Mouse (Mus musculus) ES-E14 (cell line): ENCODE data around the gene Mttp. TPM values are rescaled to one million over a fixed set of nuclear protein-coding genes. Genes with fewer than 3 reads are reported as not detected.

ENCODE experiments used
- DNase-seq: peaks from one replicate; pipeline ENCODE4 v3.0.0-alpha.2; 2013; ENCODE audit warnings: low read depth, low spot score
- H3K27ac ChIP-seq: 2 replicates; pipeline ENCODE4 v1.5.1; 2012; ENCODE audit warnings: low read depth, mild to moderate bottlenecking, low read length, moderate library complexity, mixed read lengths; ENCODE audit not compliant: poor library complexity, insufficient read depth, severe bottlenecking
- H3K36me3 ChIP-seq: 2 replicates; pipeline ENCODE4 v1.6.1; 2012; ENCODE audit warnings: mild to moderate bottlenecking, low read length, moderate library complexity, mixed read lengths; ENCODE audit not compliant: control insufficient read depth, poor library complexity, insufficient read depth, severe bottlenecking
- H3K4me1 ChIP-seq, 2 experiments: fragments of 150-350 bp in 1 of 2; sonication (generic) in 1 of 2; 2 replicates each; pipeline ENCODE4 v1.6.1; 2012; ENCODE audit warnings: low read length in 2 of 2, mild to moderate bottlenecking in 1 of 2, mixed read lengths in 1 of 2; ENCODE audit not compliant: control insufficient read depth in 2 of 2, insufficient read depth in 2 of 2, poor library complexity in 1 of 2
- H3K4me3 ChIP-seq, 2 experiments: fragments of 150-350 bp in 1 of 2; sonication (generic) in 1 of 2; 2 replicates each; pipeline ENCODE4 v1.5.1; 2012; ENCODE audit warnings: low read length in 2 of 2, low read depth in 1 of 2, mild to moderate bottlenecking in 1 of 2, mixed read lengths in 1 of 2; ENCODE audit not compliant: insufficient read depth in 1 of 2, poor library complexity in 1 of 2, severe bottlenecking in 1 of 2
- H3K9ac ChIP-seq: 2 replicates; pipeline ENCODE4 v1.6.1; 2012; ENCODE audit warnings: low read depth, mild to moderate bottlenecking, low read length, mixed read lengths; ENCODE audit not compliant: poor library complexity, insufficient read depth, severe bottlenecking
- H3K9me3 ChIP-seq: fragments of 150-350 bp; sonication (generic); 2 replicates; pipeline ENCODE4 v1.6.1; 2012; ENCODE audit warnings: low read depth, mild to moderate bottlenecking, low read length; ENCODE audit not compliant: control insufficient read depth, insufficient read depth
- CHD2 ChIP-seq: IDR thresholded peaks from 2 replicates; pipeline ENCODE4 v1.6.1; 2014; ENCODE audit warnings: mild to moderate bottlenecking, low read depth, low read length, inconsistent platforms
- HCFC1 ChIP-seq: IDR thresholded peaks from 2 replicates; pipeline ENCODE4 v1.6.1; 2012; ENCODE audit warnings: low read length, inconsistent platforms, borderline replicate concordance; ENCODE audit not compliant: insufficient read depth
- MAFK ChIP-seq: IDR thresholded peaks from 2 replicates; pipeline ENCODE4 v1.6.1; 2014; ENCODE audit warnings: mild to moderate bottlenecking, low read depth, low read length, inconsistent platforms; ENCODE audit not compliant: insufficient read depth
- ZC3H11A ChIP-seq: IDR thresholded peaks from 2 replicates; pipeline ENCODE4 v1.6.1; 2012; ENCODE audit warnings: low read depth, mild to moderate bottlenecking, inconsistent platforms, low read length, borderline replicate concordance
- ZNF384 ChIP-seq: IDR thresholded peaks from 2 replicates; pipeline ENCODE4 v1.6.1; 2012; ENCODE audit warnings: low read depth, low read length, inconsistent platforms
- in situ Hi-C, 2 experiments: fragments of 600-800 bp; cut with MboI; formaldehyde crosslinking; loops; one replicate each; pipeline ENCODE4 v1.15.1; 2025; ENCODE audit warnings: low sequenced_read_pairs in 2 of 2, inconsistent platforms in 1 of 2; ENCODE audit not compliant: unreplicated experiment in 2 of 2
- total RNA-seq: library from RNA; depleted of rRNA; stranded (reverse); fragments of 300-350 nt; gene quantifications from 2 replicates; pipeline ENCODE4 v1.2.3, GENCODE M21; 2012

The Mttp gene
- total RNA-seq, 1 experiment: 10.8 TPM

DNA sequence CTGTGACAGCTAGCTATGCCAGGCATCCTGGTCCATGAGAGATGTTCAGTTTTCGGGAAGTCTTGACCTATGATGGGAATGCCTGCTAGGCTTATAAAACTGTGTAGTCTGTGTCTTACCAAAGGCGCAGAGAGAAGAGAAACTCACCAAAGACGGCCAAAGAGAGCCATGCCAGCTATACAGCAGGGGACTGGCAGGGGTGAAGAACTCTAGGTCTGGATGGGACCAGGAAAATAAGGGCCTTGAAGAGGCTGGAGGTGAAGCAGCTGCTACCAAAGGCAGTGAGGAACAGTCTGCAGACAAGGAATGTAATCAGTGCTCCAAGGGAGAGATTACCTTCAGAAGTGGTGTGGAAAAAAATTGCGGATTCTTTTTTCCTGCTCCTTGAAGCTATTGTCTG, 60.9 kb downstream of the Mttp start:
- H3K4me3 ChIP-seq: no peak overlapping the region
- in situ Hi-C loops: no loop called here
- H3K36me3 ChIP-seq: no peaks in the 10 kb centered on the region

DNA sequence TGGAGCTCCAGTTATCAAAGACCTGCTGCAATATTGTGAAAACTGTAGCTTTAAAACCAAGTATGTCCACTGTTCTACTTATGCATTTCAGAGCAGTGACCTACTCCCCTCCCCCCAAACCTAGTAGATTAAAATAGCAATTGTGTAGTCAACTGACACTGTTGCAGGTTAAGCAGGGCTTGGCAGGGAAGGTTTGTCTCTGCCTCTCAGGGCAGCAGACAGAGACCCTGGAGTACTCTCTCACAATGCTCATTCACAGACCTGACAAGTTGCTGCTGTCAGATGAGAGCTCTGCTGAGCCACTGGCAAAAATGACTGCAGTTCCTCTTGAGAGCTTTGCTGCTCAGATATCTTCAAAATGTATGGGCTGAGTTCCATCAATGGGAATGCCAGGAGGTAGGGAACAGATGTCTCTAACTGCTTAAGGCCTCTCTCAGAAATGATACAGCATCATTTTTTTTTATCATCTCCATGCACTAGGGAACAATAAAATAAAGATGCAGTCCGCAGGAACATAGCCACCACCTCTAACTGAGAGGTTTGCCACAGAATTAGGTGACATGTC, 61.6 kb downstream of the Mttp start:
- in situ Hi-C loops: no loop called here
- no peak overlapping the region for H3K27ac ChIP-seq
- no peak for DNase-seq
- H3K4me3 ChIP-seq: no peak overlapping the region
- H3K9ac ChIP-seq: no peak overlapping the region
- H3K4me1 ChIP-seq: no peaks in the 10 kb centered on the region
- no peaks in the 10 kb centered on the region for H3K9me3 ChIP-seq
- H3K36me3 ChIP-seq: no peaks in the 10 kb centered on the region
- TF ChIP-seq ZC3H11A (no peak), MAFK (no peak), CHD2 (no peak), HCFC1 (no peak), ZNF384 (no peak)

More for the DNA sequence above, 60.9 kb downstream of the Mttp start:
- TF ChIP-seq CHD2 (no peak), HCFC1 (no peak), ZNF384 (no peak), ZC3H11A (no peak), MAFK (no peak)
- DNase-seq: no peak
- Histone ChIP-seq H3K9me3 (no peaks in the 10 kb centered on the region), H3K27ac (no peak overlapping the region), H3K9ac (no peak overlapping the region), H3K4me1 (no peaks in the 10 kb centered on the region)

DNA sequence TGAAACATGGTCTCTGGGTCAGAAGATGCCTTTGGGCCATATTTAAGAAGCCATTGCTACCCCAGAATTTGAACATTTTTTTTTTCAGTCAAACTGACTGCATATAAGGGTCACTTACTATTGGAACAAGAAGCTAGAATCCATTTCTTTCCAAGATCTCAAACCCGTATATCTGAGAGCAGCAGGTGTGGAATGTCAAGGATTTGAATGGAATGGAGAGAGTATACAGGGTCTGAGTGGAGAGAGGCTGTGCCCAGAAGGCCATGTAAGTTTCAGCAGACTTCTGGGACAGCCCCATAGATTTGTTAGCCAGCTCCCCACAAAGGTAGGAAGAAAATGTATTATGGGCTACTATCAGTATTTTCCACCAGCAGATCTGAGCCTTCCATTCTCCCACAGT, 66.1 kb downstream of the Mttp start:
- Histone ChIP-seq H3K27ac (no peak overlapping the region), H3K9ac (no peak overlapping the region)
- in situ Hi-C loops: no loop called here

DNA sequence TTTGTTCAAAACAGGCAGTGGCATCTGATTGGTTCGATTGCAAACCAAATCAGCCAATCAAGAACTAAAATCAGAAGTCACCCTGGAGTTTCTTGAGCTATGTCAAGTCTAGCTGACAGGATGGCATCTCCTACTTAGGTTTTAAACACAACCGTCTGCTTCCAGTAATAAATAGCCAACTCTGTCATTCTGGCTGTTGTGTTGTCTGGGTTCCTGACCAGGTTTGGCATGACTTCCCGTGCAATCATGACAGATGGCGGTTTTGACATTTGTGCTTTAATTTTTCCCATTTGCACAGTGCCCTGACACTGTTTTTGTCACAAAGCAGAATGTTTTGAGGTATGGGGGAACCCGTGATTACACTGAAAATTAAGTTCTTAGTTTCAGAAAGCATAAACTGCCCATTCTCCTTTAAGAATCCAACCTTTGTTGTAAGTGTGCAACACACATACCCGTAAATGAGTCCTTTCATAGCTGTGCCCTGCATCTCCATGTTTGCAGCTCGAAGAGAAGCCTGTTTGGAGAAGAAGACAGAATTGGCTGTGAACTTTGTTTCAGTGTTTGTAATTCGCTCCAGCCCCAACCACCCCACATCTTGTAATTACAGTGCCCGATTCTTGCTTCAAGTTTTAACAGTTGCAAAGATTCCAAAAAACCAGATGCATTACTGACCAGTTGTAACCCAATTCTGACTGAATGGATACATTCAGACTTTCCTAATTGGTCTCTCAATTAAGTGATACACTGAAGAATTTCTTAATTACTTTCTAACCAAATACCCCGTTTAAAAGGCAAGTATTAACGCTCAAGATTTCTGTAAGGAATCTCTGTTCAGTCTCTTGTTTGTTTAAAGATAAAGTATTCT, 67.1 kb downstream of the Mttp start:
- H3K27ac ChIP-seq: no peak overlapping the region
- H3K4me3 ChIP-seq: no peak overlapping the region
- no peaks in the 10 kb centered on the region for H3K36me3 ChIP-seq
- TF ChIP-seq HCFC1: no peak
- no peak for TF ChIP-seq CHD2
- TF ChIP-seq MAFK: no peak
- no peak for TF ChIP-seq ZC3H11A
- TF ChIP-seq ZNF384: no peak
- H3K4me1 ChIP-seq: no peaks in the 10 kb centered on the region; a peak in 1 of 4 replicates
- no peak overlapping the region for H3K9ac ChIP-seq
- DNase-seq: no peak
- H3K9me3 ChIP-seq: no peaks in the 10 kb centered on the region
- in situ Hi-C loops: no loop called here

More for the DNA sequence above, 66.1 kb downstream of the Mttp start:
- Histone ChIP-seq H3K4me3 (no peak overlapping the region), H3K4me1 (no peaks in the 10 kb centered on the region; a peak in 1 of 4 replicates), H3K36me3 (no peaks in the 10 kb centered on the region), H3K9me3 (no peaks in the 10 kb centered on the region)
- TF ChIP-seq ZNF384 (no peak), MAFK (no peak), ZC3H11A (no peak), HCFC1 (no peak), CHD2 (no peak)
- no peak for DNase-seq
